9 mouse cellular contexts compared by ENCODE assay signal in genomic region chr10:41015654-41016053, GRCm38 (mm10). TPM values are rescaled to one million over a fixed set of nuclear protein-coding genes. Genes with fewer than 3 reads are reported as not detected.
DNase-seq lines count a peak whose midpoint lies in the region; ATAC-seq and TF ChIP-seq lines count a peak whose summit lies in the region.
"Had no signal": no experiment of that assay in that cellular context is flagged by ENCODE, and none has a peak within 500 bp of the region (broad histone marks: within the 10 kb centered on the region; RNA-seq: fewer than 3 reads in every experiment).

No protein-coding gene starts in this region.

- DNase-seq in cerebellum, adult 18-20 months: peak; percentile 50 to 57
- no peak for DNase-seq in cerebellum, adult 11-12 months
- DNase-seq in Patski (ENCODE audit: low read depth, low spot score): no peak
- DNase-seq in layer of hippocampus, postnatal 36 days: peak; percentile 55 to 64
- DNase-seq in lung, postnatal 36 days: peak; percentile 68
- DNase-seq in spleen, postnatal 10 days (ENCODE audit: low spot score in 2 of 2): peak; percentile 56 to 77

- TF ChIP-seq POLR2A in cortical plate, adult 2 months (IDR thresholded peaks at IDR 0.05; ENCODE audit: extremely low read depth, insufficient read depth, low read length): no peak

- no peak overlapping the region for H3K4me3 ChIP-seq in cortical plate, adult 2 months (ENCODE audit: insufficient read depth, low read length)
- H3K4me3 ChIP-seq: limb, embryonic 13.5 days had no signal

- CTCF ChIA-PET in Patski (lab: Charles Lee): interaction anchor here (1.1 to 2.2 kb wide), 11 partner anchors 9 to 289 kb away, joined by 3 to 8 read pairs (median 4); no protein-coding TSS in a partner anchor

- in situ Hi-C loops in Patski (cut with MboI; ENCODE audit: low pct_unique_long_range_greater_than_20kb): loop anchor here (5.0 to 25.0 kb wide), 2 partner anchors 257 to 353 kb away; no protein-coding TSS in a partner anchor

- TF ChIP-seq CTCF in Patski (IDR thresholded peaks at IDR 0.05): peak; percentile 89
- peak; percentile 84 for TF ChIP-seq CTCF in cortical plate, adult 2 months (IDR thresholded peaks at IDR 0.05; ENCODE audit: extremely low read depth, insufficient read depth, low read length)

- H3K27me3 ChIP-seq in Patski: peaks cover 29% of the 10 kb centered on the region
- H3K27me3 ChIP-seq: limb, embryonic 13.5 days had no signal

- H3K27ac ChIP-seq in cortical plate, adult 2 months (ENCODE audit: insufficient read depth, low read length): no peak overlapping the region
- H3K27ac ChIP-seq: limb, embryonic 13.5 days had no signal

- ATAC-seq in Patski: no peak
- ATAC-seq in hematopoietic stem cell, adult 5-6 weeks (replicated peaks in 1 of 2; ENCODE audit: insufficient read depth in 1 of 2, low FRiP score in 2 of 2, low TSS enrichment in 1 of 2, low read depth in 1 of 2, poor library complexity in 2 of 2, severe bottlenecking in 2 of 2): 0 out of 4 replicates have a peak, but pooled peaks have one; percentile 45 to 46

- H3K4me1 ChIP-seq in cortical plate, adult 2 months (ENCODE audit: control insufficient read depth, insufficient read depth, low read length): no peaks in the 10 kb centered on the region

- POLR2A ChIA-PET in Patski (lab: Charles Lee): no interaction called here

RNA-seq across cellular contexts. Expression of gene Gpr6, which starts 56.4 kb away (rescaled TPM):
- not detected for polyA plus RNA-seq in Patski (2021)
- 3.5 and 13.6 TPM in 2 replicates for polyA plus RNA-seq in cortical plate, adult 2 months (2012; rRNA removed)
- total RNA-seq in hematopoietic stem cell, adult 5-6 weeks (2017): not detected in 2 replicates
- total RNA-seq in layer of hippocampus, postnatal 36 days (2021): under 1 TPM; 0.40 to 0.57 TPM
- polyA plus RNA-seq: limb, embryonic 13.5 days had no signal

Comparison
In these comparisons a context has a peak if more than half of its experiments do, and no peak if none do; other contexts are left out.
1. DNase-seq: peak in cerebellum, adult 18-20 months (2 of 2), layer of hippocampus, postnatal 36 days (2 of 2), lung, postnatal 36 days (single experiment) and spleen, postnatal 10 days (2 of 2); none in cerebellum, adult 11-12 months (single experiment) and Patski (single experiment).